Mouse (Mus musculus) G1E (cell line): ENCODE data around the gene Smco2. TPM values are rescaled to one million over a fixed set of nuclear protein-coding genes. Genes with fewer than 3 reads are reported as not detected.
A peak's percentile ranks its signal among the peaks of the same experiment; 100 is the strongest.
"Not testable (repeated sequence)": the region's sequence is repeated elsewhere in the genome, so short reads cannot be mapped to it uniquely, and the experiment has no call there.

ENCODE experiments used
- ATAC-seq: 2 replicates; pipeline ENCODE4 v1.8.0; 2016; ENCODE audit warnings: mild to moderate bottlenecking; ENCODE audit not compliant: insufficient number of reproducible peaks, poor library complexity, low FRiP score, severe bottlenecking; ENCODE audit errors: extremely low read depth
- DNase-seq: peaks from one replicate; pipeline ENCODE4 v3.0.0; 2012; ENCODE audit warnings: low spot score
- H3K27me3 ChIP-seq: 2 replicates; pipeline ENCODE4 v1.6.1; 2012; ENCODE audit warnings: mild to moderate bottlenecking, low read length, inconsistent platforms; ENCODE audit not compliant: insufficient read depth
- H3K36me3 ChIP-seq: replicated peaks from 2 replicates; pipeline ENCODE3; 2012; ENCODE audit warnings: mild to moderate bottlenecking, inconsistent platforms
- H3K4me1 ChIP-seq: 2 replicates; pipeline ENCODE4 v1.6.1; 2012; ENCODE audit warnings: low read depth, low read length, inconsistent platforms, mixed read lengths; ENCODE audit not compliant: insufficient read depth
- H3K4me3 ChIP-seq: 2 replicates; pipeline ENCODE4 v1.5.1; 2012; ENCODE audit warnings: low read depth, mild to moderate bottlenecking, inconsistent platforms, low read length, moderate library complexity, mixed read lengths
- H3K9me3 ChIP-seq: replicated peaks from 2 replicates; pipeline ENCODE4 v1.6.1; 2012; ENCODE audit warnings: inconsistent platforms
- CTCF ChIP-seq: IDR thresholded peaks from 2 replicates; pipeline ENCODE4 v1.5.1; 2012; ENCODE audit warnings: low read depth, low read length, inconsistent platforms, mixed read lengths
- GATA1 ChIP-seq: IDR thresholded peaks from 2 replicates; pipeline ENCODE4 v1.6.1; 2012; ENCODE audit warnings: borderline replicate concordance, low read length, inconsistent platforms, mixed read lengths
- GATA2 ChIP-seq: IDR thresholded peaks from 2 replicates; pipeline ENCODE4 v1.6.1; 2012; ENCODE audit warnings: low read depth, low read length, inconsistent platforms, borderline replicate concordance
- POLR2AphosphoS5 ChIP-seq: IDR thresholded peaks from 2 replicates; pipeline ENCODE4 v1.6.1; 2012; ENCODE audit warnings: low read depth, low read length, inconsistent platforms; ENCODE audit not compliant: insufficient replicate concordance
- TAL1 ChIP-seq: conservative IDR thresholded peaks from 2 replicates; pipeline ENCODE4 v1.6.1; 2012; ENCODE audit warnings: low read depth, low read length, inconsistent platforms, mixed read lengths
- polyA plus RNA-seq: library from polyadenylated mRNA; stranded (reverse); fragments of >175 nt; gene quantifications from 2 replicates; pipeline ENCODE4 v1.2.3, GENCODE M21; 2012
- total RNA-seq, 2 experiments: library from RNA; stranded (forward) in 1 of 2; stranded (reverse) in 1 of 2; fragments of 200-1000 nt in 1 of 2; fragments of >200 nt in 1 of 2; fragmentation: Nextera tagmentation in 1 of 2; gene quantifications; 2 replicates each; pipeline ENCODE4 v1.2.3; 2014 to 2017

The Smco2 gene
- total and polyA plus RNA-seq, 3 experiments, result 0.60 TPM; not detected in 2

GRCm38 (mm10) chr6:146848281-146848680, 1.6 kb upstream of the Smco2 start:
- H3K9me3 ChIP-seq, result no peaks in the 10 kb centered on the region
- H3K4me1 ChIP-seq, result no peaks in the 10 kb centered on the region
- ATAC-seq (no peak), DNase-seq (no peak)
- no peaks in the 10 kb centered on the region for H3K36me3 ChIP-seq
- TF ChIP-seq TAL1 (no peak), POLR2AphosphoS5 (no peak), GATA2 (no peak), GATA1 (no peak), CTCF (no peak)
- no peak overlapping the region for H3K4me3 ChIP-seq
- H3K27me3 ChIP-seq, result peaks cover 2% of the 10 kb centered on the region; the same call in 1 of the 2 replicates

DNA sequence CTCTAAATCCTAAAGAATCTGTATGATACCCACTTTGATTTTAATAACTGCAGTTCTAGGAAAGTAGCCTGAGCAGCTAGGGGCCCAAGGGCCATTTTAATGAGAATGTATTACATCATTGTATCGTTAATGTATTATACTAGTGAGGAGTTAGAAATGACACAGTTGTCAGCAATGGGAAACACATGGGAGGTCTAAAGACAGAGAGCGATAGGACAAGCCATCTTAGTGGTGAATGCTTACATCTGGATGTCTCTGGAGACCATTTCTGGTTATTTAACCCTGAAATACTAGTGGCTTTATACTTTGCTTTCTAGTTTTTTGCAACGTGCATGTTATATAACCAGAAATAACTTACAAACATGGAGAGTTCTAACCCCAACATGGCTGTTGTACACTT, 2.0 kb downstream of the Smco2 start:
- DNase-seq, result no peak
- Histone ChIP-seq H3K4me1 (peaks cover 7% of the 10 kb centered on the region; the same call in 1 of the 2 replicates), H3K9me3 (no peaks in the 10 kb centered on the region), H3K4me3 (no peak overlapping the region), H3K27me3 (no peaks in the 10 kb centered on the region), H3K36me3 (no peaks in the 10 kb centered on the region)
- no peak for ATAC-seq
- no peak for TF ChIP-seq POLR2AphosphoS5
- no peak for TF ChIP-seq TAL1
- no peak for TF ChIP-seq GATA2
- no peak for TF ChIP-seq GATA1
- no peak for TF ChIP-seq CTCF

GRCm38 (mm10) chr6:146852739-146853138, 2.8 kb downstream of the Smco2 start:
- H3K4me3 ChIP-seq, result no peak overlapping the region
- ATAC-seq (no peak), DNase-seq (no peak)
- peaks cover 7% of the 10 kb centered on the region; the same call in 1 of the 2 replicates for H3K4me1 ChIP-seq
- H3K27me3 ChIP-seq, result no peaks in the 10 kb centered on the region
- H3K9me3 ChIP-seq, result no peaks in the 10 kb centered on the region
- no peaks in the 10 kb centered on the region for H3K36me3 ChIP-seq
- TF ChIP-seq GATA2 (no peak), TAL1 (no peak), POLR2AphosphoS5 (no peak), CTCF (no peak), GATA1 (no peak)

DNA sequence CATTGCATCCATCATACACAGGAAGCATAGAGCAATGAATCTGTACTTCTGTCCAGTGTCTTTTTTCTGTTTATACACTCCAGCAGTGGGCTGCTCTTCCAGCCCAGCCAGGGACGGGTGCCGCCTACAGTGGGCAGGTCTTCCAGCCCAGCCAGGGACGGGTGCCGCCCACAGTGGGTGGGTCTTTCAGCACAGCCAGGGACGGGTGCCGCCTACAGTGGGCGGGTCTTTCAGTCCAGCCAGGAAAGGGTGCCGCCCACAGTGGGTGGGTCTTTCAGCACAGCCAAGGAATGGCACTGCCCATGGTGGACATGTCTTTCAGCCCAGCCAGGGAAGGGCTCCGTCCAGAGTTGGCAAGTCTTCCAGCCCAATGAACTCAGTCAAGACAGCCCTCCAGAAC, 5.3 kb downstream of the Smco2 start:
- Histone ChIP-seq H3K9me3 (no peaks in the 10 kb centered on the region), H3K36me3 (no peaks in the 10 kb centered on the region), H3K4me3 (no peak overlapping the region), H3K4me1 (peaks cover 7% of the 10 kb centered on the region; the same call in 1 of the 2 replicates), H3K27me3 (no peaks in the 10 kb centered on the region)
- DNase-seq (no peak), ATAC-seq (peak; percentile 100)
- TF ChIP-seq GATA2 (no peak), GATA1 (no peak), TAL1 (no peak), POLR2AphosphoS5 (no peak)

DNA sequence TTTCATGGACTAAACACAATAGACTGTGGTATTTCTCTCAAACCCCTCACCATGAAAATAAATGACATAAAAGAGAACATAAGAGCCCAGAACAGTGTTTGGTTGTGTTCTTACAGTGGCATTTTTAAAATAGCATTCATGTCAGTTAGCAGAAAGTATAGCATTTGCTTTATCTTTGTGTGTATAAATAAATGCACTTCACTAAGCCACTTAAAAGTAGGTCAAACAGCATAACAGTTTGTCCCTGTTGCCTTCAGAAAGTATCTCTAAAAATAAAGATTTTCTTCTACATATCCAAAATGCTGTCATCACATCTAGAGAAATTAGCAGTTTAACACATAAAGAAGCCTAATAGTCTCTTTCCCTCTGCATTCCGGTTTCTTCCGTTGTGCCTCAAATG, 7.5 kb downstream of the Smco2 start:
- H3K4me3 ChIP-seq, result no peak overlapping the region
- no peaks in the 10 kb centered on the region for H3K9me3 ChIP-seq
- no peaks in the 10 kb centered on the region for H3K36me3 ChIP-seq
- no peak for ATAC-seq
- 0 out of 2 replicates have a peak, but pooled peaks cover 4% of the 10 kb centered on the region for H3K27me3 ChIP-seq
- TF ChIP-seq GATA1, result no peak
- TF ChIP-seq GATA2, result no peak
- DNase-seq, result no peak
- peaks cover 7% of the 10 kb centered on the region; the same call in 1 of the 2 replicates for H3K4me1 ChIP-seq

- no peak for DNase-seq
- Histone ChIP-seq H3K9me3 (no peaks in the 10 kb centered on the region), H3K27me3 (0 out of 2 replicates have a peak, but pooled peaks cover 4% of the 10 kb centered on the region), H3K4me1 (no peaks in the 10 kb centered on the region), H3K4me3 (no peak overlapping the region), H3K36me3 (no peaks in the 10 kb centered on the region)
- no peak for ATAC-seq
- no peak for TF ChIP-seq GATA1
- TF ChIP-seq TAL1, result no peak
- no peak for TF ChIP-seq POLR2AphosphoS5
- TF ChIP-seq CTCF, result no peak
- no peak for TF ChIP-seq GATA2
Measured at GRCm38 (mm10) chr6:146863154-146863553, 13.2 kb downstream of the Smco2 start.

GRCm38 (mm10) chr6:146864370-146864769, 14.5 kb downstream of the Smco2 start:
- not testable (repeated sequence) for H3K4me1 ChIP-seq, ATAC-seq, H3K4me3 ChIP-seq, DNase-seq, H3K36me3 ChIP-seq, H3K27me3 ChIP-seq, H3K9me3 ChIP-seq
